Mouse (Mus musculus) gastrocnemius, adult 8-10 months (tissue): ENCODE results near the gene Hs3st3a1. TPM values are rescaled to one million over a fixed set of nuclear protein-coding genes. Genes with fewer than 3 reads are reported as not detected.
A peak's percentile ranks its signal among the peaks of the same experiment; 100 is the strongest.

ENCODE experiments used
- DNase-seq, 2 experiments: peaks; one replicate each; pipeline ENCODE4 v3.0.0; 2022; ENCODE audit warnings: low spot score in 2 of 2
- total RNA-seq, 4 experiments: library from RNA; stranded (reverse); gene quantifications; 2 replicates each; pipeline ENCODE4 v1.2.4; 2022

Gene Hs3st3a1
- total RNA-seq, result under 1 TPM; 0.19 to 0.38 (median 0.24) TPM

DNA sequence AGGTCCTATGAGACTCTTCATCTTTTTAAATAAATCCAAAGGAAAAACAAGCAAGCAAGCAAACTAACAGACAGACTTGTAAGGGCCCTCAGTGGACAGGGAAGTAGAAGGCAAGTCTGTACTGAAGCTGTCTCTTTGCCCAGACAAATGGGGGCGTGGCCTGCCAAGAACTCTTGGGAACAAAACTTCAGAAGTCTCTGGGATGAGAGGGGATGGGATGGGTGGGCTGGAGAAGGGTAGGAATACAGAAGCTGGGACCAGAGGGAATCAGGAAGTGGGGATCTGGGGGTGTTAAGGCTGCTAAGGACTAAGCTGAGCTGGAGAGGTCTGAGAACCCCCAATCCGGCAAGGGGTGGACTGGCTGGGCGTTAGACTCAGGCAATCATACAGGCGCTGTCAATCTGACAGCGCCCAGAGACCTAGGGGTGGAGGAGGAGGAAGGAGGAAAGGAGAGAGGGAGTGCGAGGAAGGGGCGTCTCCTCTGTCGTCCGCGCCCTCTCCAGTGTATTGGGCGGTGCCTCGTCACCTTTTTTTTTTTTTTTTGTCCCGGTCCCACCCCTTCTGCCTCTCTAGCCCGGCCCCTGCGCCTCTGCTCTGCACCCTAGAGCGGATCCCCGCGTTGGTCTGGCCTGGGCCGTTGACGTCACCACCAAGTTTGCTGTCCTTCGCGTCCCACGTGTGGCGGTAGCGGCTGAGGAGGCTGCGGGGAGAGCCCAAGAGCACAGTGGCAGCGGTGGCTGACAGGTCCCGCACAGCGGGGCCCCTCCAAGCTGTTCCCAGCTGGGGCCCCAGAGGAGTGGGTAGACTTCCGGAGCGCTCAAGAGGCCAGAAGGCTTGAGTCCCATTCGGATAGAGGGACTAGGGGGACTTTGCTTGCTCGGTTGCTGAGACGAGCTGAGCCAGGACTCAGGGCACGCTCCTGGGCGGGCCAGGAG lies at the start of gene Hs3st3a1:
Gene Hs3st3a1 (plus strand): TSS at position 722 of the 935 bp plus-strand sequence.
- DNase-seq, result peak; percentile 21 to 25

DNA sequence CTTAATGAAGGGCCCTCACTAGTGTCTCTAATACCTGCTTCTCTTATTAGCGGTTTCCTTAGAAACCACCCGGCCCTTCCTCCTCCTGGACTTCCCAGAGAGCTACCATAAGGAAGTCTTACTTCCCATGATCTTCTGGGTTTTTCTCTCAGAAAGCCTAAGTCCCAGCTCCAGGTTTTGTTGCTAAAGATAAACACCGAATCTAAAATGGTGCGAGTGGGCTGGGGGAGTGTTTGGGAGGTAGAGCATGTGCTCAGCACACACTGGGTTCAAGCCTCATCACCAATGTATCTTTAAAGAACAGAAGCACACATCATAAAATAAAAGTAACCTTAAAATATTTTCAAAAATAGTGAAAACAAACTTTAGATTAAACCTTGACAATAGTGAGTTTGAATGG lies 48.8 kb upstream of the Hs3st3a1 start:
- no peak for DNase-seq

- DNase-seq, result no peak
Observed at GRCm38 (mm10) chr11:64396331-64396881, 38.7 kb upstream of the Hs3st3a1 start.

DNA sequence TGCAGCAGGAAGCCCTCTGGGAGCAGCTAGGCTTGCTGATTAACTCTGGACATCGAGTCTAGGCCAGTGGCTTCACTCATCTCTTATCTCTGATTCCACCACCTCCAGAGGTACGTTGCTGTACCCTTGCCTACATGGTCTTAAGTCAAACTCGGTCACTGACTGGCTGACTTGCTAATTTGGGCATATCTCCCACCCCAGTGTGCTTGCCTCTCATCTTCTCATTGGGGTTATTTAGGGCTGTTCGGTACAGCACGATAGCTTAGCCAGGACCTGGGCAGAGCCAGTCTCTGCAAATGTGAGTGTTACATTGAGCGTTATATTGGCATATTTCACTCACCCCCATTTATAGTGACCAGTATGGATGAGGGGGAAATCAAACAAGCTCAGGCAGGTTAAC lies 38.2 kb upstream of the Hs3st3a1 start:
- DNase-seq, result no peak

DNA sequence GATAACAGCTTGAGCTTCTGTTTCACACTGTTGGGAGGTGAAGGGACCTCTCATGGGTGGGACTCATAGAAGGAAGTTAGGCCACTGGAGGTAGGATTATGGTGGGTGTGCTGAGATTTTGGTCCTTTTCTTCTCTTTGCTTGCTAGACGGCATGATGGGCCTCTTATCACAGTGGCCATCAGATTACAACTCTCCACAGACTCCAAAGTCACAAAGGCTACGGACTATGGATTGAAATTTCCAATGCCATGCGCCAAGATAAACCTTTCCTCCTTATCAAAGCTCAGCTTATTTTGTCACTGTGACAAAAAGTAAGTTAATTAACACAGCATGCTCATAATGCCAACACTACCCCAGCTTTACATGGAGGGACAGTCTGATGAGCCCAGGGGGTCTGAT lies 37.5 kb upstream of the Hs3st3a1 start:
- no peak for DNase-seq

DNA sequence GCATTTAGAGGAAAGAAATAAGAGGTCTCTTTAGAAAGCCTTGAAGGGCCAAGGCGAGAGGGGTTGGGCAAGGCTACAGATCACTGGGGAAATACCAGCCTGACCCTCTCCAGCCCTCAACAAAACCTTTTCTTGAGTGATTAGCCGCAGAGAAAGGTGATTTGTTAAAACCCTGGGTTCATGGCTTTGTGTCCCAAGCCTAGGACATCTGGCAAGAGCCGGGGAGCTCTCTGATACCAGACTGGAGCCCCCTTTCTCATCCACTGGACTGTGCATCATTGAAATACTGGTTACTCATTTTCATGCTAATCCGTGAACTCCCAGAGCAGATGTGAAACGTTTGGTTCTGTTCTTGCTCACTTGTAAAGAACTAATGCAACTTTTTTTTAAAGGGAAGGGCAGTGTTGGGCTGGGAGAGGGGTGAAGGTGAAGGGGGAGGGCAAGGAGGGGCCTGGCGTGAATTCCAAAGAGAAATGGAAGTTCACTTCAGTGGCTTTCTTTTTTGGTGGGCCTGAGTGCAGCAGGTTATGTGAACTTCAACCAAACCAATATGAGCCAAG lies 34.5 kb upstream of the Hs3st3a1 start:
- DNase-seq, result no peak

DNA sequence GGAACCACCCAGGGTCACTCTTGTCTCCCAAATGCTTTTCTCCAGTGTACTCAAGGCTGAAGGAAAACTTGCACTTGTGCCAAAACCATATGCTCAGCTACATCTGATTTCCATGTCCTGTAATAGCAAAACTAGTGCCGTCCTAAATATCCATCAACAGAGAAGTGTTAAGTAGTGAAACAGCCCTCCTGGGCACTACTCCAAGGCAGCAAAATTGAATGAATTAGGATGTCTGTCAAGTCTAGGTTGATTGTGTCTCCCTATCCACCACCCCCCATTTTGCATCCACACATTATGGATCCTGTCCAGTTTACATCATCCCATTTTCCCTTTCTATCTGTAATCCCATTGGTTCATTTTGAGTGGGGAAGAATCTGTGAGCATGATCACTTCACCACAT lies 16.2 kb upstream of the Hs3st3a1 start:
- no peak for DNase-seq

GRCm38 (mm10) chr11:64435546-64436411 lies 647 bp downstream of the Hs3st3a1 start:
- peak in 1 of 2 experiments; percentile 6 for DNase-seq

DNA sequence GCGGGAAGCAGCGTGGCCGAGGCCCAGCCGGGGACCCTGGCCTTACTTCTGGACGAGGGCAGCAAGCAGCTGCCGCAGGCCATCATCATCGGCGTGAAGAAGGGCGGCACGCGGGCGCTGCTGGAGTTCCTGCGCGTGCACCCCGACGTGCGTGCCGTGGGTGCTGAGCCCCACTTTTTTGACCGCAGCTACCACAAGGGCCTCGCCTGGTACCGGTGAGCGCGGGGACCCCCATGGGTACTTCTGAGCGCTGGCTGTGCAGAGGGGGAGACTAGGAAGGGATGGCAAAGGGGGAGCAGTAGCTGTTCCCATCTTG lies 1.2 kb downstream of the Hs3st3a1 start, which contains the start of gene F930015N05Rik:
Gene F930015N05Rik (minus strand): TSS at position 242 of the 316 bp plus-strand sequence.
- DNase-seq, result no peak

DNA sequence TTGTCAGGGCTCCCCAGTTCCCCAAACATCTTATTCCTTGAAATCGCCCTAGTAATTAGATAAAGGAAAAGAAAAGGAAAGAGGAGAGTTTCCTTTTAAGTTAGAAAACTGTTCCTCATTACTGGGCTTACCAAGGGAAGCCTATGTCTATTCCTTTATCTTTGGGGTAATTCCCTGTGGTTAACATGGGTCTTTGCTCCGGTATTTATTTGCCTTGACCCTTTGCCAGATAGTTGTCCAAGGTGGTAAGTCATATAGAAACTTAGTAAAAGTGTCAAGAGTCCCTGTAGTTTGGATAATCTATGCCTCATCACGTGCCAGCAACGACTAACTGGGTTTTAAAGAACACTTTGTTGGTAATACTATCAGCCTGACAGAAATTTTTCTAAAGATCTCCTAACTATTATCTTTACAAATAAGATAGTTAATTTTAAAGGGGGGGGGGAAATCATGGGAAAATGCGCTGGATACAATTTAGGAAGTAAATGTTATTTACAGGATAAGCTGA lies 1.7 kb downstream of the Hs3st3a1 start:
- no peak for DNase-seq

DNA sequence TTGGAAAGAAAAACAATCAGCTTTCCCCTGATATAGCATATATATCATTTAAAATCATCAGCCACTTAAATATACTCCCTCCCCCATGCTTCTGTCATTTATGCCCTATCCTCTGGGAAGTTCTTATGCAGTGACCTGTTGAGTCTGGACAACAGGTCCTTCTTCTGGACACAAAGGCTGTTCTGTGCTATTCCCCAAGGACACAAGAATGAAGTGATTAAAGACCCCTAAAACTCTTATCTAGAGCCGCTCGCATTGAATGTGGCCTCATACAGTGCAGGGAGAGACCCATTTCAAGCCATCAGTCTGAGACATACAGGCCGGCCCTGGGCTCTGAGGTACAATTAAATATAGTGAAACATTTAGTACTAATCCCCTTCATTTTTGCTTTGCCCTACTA lies 2.6 kb downstream of the Hs3st3a1 start:
- DNase-seq, result no peak

DNA sequence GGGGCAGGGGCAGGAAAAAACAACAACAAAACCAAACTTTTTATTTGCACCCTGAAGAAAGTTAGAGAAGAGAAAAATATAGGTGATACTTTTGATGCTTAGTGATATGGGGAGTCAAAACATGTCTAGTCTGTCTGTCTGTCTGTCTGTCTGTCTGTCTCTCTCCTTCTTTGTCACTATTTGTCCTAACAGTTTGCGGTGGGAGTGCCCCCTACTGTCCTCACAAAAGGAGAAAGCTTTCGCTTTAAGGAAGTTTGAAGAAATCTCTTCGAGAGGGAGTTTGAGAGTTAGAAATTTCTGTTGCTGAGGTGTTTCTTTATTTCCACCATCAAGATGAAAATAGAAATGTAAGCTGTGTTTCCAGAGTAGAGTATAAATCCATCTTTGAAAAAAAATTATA lies 3.8 kb downstream of the Hs3st3a1 start:
- DNase-seq, result no peak

DNA sequence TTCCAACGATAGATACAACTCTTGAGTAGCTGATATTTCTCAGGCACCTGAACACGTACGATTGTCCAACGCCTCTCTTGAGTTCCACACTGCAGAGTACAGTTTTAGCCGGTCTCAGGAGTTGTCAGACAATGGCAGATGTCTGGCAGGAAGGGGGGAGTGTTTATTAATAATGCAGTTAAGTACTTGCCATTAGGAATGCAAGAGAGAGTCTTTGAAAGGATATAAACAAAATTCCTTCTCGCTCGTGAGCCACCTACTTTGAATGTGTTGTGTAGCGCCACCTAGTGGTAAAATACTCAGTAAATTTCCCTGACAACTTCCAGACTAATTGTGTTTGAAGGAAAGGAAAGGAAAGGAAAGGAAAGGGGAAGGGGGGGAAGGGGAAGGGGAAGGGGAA lies 7.0 kb downstream of the Hs3st3a1 start:
- DNase-seq, result no peak

DNA sequence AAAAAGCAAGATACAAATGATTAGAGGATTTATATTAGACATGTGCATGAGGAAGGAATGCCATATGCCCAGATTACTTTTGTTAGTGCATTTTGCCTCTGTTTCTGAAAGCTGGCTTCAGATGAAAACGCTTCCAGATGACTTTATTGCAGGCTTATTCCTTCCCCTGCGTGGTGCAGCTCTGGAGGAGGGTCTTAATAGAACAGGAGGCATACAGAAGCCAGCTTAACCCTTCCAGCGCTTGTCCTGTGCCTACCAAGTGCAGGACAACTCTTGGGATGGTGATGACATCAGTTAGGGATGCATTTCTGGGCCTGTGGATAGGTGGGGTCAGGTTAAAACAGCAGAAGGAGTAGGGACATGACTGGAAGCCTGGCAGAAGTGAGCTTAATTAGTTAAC lies 7.6 kb downstream of the Hs3st3a1 start:
- no peak for DNase-seq

DNA sequence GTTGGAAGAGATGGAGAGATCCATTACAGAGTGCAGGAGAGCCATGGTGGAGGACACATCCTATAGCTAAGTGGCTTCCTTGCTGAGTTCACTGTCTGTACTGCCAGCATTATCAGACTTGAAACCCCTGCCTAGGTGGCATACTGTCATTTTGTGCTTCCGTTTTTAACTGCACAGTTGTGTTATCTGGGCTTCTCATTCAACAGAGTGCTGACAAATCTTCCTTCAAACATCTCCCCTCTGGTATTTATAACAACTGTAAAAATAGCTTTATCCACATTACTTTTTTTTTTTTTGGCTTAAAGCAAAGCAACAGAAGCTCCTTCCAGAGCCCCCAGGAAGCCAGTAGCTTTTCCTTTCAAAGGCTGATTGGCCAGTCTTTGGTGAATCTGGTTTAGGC lies 10.1 kb downstream of the Hs3st3a1 start:
- no peak for DNase-seq

- no peak for DNase-seq
Observed at GRCm38 (mm10) chr11:64448586-64449315, 13.6 kb downstream of the Hs3st3a1 start.

DNA sequence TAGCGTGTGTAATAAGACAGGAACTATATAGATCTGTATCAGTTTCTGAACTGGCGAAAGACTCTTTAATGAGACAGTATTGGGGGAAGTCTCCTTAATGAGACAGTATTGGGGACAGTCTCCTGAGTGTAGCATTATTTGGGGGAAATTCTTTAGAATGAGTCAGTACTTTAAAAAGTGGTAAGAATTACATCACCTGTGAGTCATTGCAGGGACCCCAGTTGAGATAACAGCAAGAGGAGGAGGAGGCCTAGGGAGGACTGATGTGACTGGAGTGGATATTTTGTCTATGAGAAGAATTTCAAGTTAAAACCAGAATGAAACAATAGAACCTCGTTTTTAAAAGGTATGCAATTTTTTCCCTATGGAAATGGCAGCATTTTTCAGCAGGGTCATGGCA lies 26.6 kb downstream of the Hs3st3a1 start:
- no peak for DNase-seq

GRCm38 (mm10) chr11:64468737-64469136 lies 33.6 kb downstream of the Hs3st3a1 start:
- no peak for DNase-seq

DNA sequence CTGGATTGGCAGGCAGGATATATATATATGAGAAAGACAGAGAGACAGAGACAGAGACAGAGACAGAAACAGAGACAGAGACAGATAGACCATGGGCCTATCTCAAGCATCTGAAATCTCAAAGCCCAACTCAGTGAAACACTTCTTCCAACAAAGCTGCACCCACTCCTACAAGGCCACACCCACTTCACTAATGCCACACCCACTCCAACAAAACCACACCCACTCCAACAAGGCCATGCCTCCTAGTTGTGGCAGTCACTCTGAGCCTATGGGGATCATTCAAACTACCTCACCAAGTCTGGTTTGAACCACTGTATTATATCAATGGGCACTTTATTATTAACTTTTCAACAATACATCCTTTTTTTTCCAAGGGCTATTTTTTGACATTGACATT lies 35.6 kb downstream of the Hs3st3a1 start:
- DNase-seq, result no peak

DNA sequence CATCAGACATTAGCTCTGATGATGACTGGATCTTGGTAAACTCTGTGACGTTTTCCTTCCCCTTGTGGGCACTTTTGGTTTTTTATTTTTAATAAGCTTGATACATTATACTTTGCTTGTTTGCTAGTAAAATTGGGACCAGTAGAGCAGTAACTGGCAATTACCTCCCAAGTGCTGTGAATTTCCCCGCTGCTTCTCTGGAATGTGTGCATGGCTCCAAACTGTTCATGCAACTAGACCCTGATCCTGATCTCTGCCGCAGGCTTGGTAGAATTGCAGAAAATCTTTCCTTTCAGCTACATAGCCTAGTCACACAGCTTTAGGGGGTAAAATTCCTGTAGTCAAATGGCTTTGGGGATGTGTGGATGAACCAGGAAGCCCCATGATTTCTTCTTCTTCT lies 38.5 kb downstream of the Hs3st3a1 start:
- no peak for DNase-seq

GRCm38 (mm10) chr11:64481445-64481844 lies 46.3 kb downstream of the Hs3st3a1 start:
- no peak for DNase-seq
